Mouse (Mus musculus) limb, embryonic 13.5 days (tissue): ENCODE measurements at regions not wholly inside any gene's neighbourhood (a gene's known extent, or its start where the extent isn't known, plus 50 kb on each side); places are given as distances from the start of the nearest gene placed in this dataset.

ENCODE experiments used
- ATAC-seq: fragments of 200-750 bp; cut with Nextera tagmentation; 2 replicates; pipeline ENCODE4 v1.8.0; 2017; ENCODE audit warnings: low read depth, moderate number of reproducible peaks, moderate TSS enrichment; ENCODE audit not compliant: low FRiP score
- H3K27ac ChIP-seq: fragments of 300-500 bp; sonication (generic); 2 replicates; pipeline ENCODE4 v1.5.1; 2015; ENCODE audit warnings: inconsistent platforms, mild to moderate bottlenecking, moderate library complexity
- H3K27me3 ChIP-seq: fragments of 300-500 bp; sonication (generic); 2 replicates; pipeline ENCODE4 v1.6.1; 2015; ENCODE audit warnings: mild to moderate bottlenecking, inconsistent platforms
- H3K36me3 ChIP-seq: fragments of 300-500 bp; sonication (generic); 2 replicates; pipeline ENCODE4 v1.6.1; 2015; ENCODE audit warnings: inconsistent platforms, mild to moderate bottlenecking, moderate library complexity
- H3K4me1 ChIP-seq: fragments of 300-500 bp; sonication (generic); 2 replicates; pipeline ENCODE4 v1.6.1; 2015; ENCODE audit warnings: inconsistent platforms
- H3K4me2 ChIP-seq: fragments of 300-500 bp; sonication (generic); replicated peaks from 2 replicates; pipeline ENCODE4 v1.6.1; 2015; ENCODE audit warnings: inconsistent platforms, mild to moderate bottlenecking, moderate library complexity
- H3K4me3 ChIP-seq: fragments of 300-500 bp; sonication (generic); 2 replicates; pipeline ENCODE4 v1.5.1; 2015; ENCODE audit warnings: moderate library complexity, mild to moderate bottlenecking, inconsistent platforms
- H3K9ac ChIP-seq: fragments of 300-500 bp; sonication (generic); 2 replicates; pipeline ENCODE4 v1.6.1; 2015; ENCODE audit warnings: mild to moderate bottlenecking, inconsistent platforms
- H3K9me3 ChIP-seq: fragments of 300-500 bp; sonication (generic); 2 replicates; pipeline ENCODE4 v1.6.1; 2016; ENCODE audit warnings: inconsistent platforms
- WGBS: fragments of 180-500 bp; shearing (Covaris S2); methylation state at CpG from one replicate; pipeline ENCODE4 v1.1.7; 2015; 5-methylcytosine and 5-hydroxymethylcytosine counted together

- no peak overlapping the region for H3K4me3 ChIP-seq
- no peaks in the 10 kb centered on the region for H3K9me3 ChIP-seq
- H3K4me2 ChIP-seq, result no peak overlapping the region
- no peaks in the 10 kb centered on the region for H3K4me1 ChIP-seq
- H3K9ac ChIP-seq, result no peak overlapping the region
- ATAC-seq, result no peak
- H3K27ac ChIP-seq, result no peak overlapping the region
- no peaks in the 10 kb centered on the region for H3K27me3 ChIP-seq
- WGBS, result 67% methylated on average over 4 of the region's 4 CpGs
- H3K36me3 ChIP-seq, result no peaks in the 10 kb centered on the region
Measured at GRCm38 (mm10) chr4:127542771-127543170, 184.8 kb upstream of the Gjb5 start.

GRCm38 (mm10) chr4:127536952-127537351 lies 179.0 kb upstream of the Gjb5 start:
- H3K27ac ChIP-seq, result no peak overlapping the region

GRCm38 (mm10) chr4:127535630-127536029 lies 177.6 kb upstream of the Gjb5 start:
- 77% methylated on average over 7 of the region's 7 CpGs for WGBS
- no peak for ATAC-seq

More at GRCm38 (mm10) chr4:127536952-127537351, 179.0 kb upstream of the Gjb5 start:
- no peaks in the 10 kb centered on the region for H3K4me1 ChIP-seq
- no peak overlapping the region for H3K4me3 ChIP-seq
- no peaks in the 10 kb centered on the region for H3K36me3 ChIP-seq
- no peak for ATAC-seq
- H3K27me3 ChIP-seq, result no peaks in the 10 kb centered on the region
- no peak overlapping the region for H3K9ac ChIP-seq
- 46% methylated on average over 5 of the region's 5 CpGs for WGBS
- H3K9me3 ChIP-seq, result no peaks in the 10 kb centered on the region
- H3K4me2 ChIP-seq, result no peak overlapping the region

GRCm38 (mm10) chr4:127534411-127534810 lies 176.4 kb upstream of the Gjb5 start:
- H3K4me2 ChIP-seq, result no peak overlapping the region
- no peak overlapping the region for H3K9ac ChIP-seq
- H3K4me3 ChIP-seq, result no peak overlapping the region
- ATAC-seq, result no peak
- no peak overlapping the region for H3K27ac ChIP-seq
- H3K27me3 ChIP-seq, result no peaks in the 10 kb centered on the region
- H3K9me3 ChIP-seq, result no peaks in the 10 kb centered on the region
- WGBS, result 91% methylated on average over 3 of the region's 3 CpGs
- H3K4me1 ChIP-seq, result no peaks in the 10 kb centered on the region
- H3K36me3 ChIP-seq, result no peaks in the 10 kb centered on the region

More at GRCm38 (mm10) chr4:127535630-127536029, 177.6 kb upstream of the Gjb5 start:
- Histone ChIP-seq H3K4me3 (no peak overlapping the region), H3K36me3 (no peaks in the 10 kb centered on the region), H3K27ac (no peak overlapping the region), H3K4me1 (no peaks in the 10 kb centered on the region), H3K9ac (no peak overlapping the region), H3K9me3 (no peaks in the 10 kb centered on the region), H3K4me2 (no peak overlapping the region), H3K27me3 (no peaks in the 10 kb centered on the region)

GRCm38 (mm10) chr4:127533726-127534125 lies 175.7 kb upstream of the Gjb5 start:
- Histone ChIP-seq H3K4me3 (no peak overlapping the region), H3K4me2 (no peak overlapping the region), H3K27ac (no peak overlapping the region), H3K27me3 (no peaks in the 10 kb centered on the region), H3K9me3 (no peaks in the 10 kb centered on the region), H3K9ac (no peak overlapping the region), H3K36me3 (no peaks in the 10 kb centered on the region), H3K4me1 (no peaks in the 10 kb centered on the region)
- 52% methylated on average over 4 of the region's 4 CpGs for WGBS
- no peak for ATAC-seq

- Histone ChIP-seq H3K4me2 (no peak overlapping the region), H3K36me3 (no peaks in the 10 kb centered on the region), H3K27me3 (no peaks in the 10 kb centered on the region), H3K9me3 (no peaks in the 10 kb centered on the region), H3K4me3 (no peak overlapping the region), H3K4me1 (no peaks in the 10 kb centered on the region), H3K9ac (no peak overlapping the region), H3K27ac (no peak overlapping the region)
- 84% methylated on average over 11 of the region's 11 CpGs for WGBS
- no peak for ATAC-seq
Measured at GRCm38 (mm10) chr4:127530779-127531178, 172.8 kb upstream of the Gjb5 start.

- no peaks in the 10 kb centered on the region for H3K27me3 ChIP-seq
- no peaks in the 10 kb centered on the region for H3K36me3 ChIP-seq
- 98% methylated on average over 2 of the region's 2 CpGs for WGBS
Measured at GRCm38 (mm10) chr4:127522151-127522550, 164.2 kb upstream of the Gjb5 start.

GRCm38 (mm10) chr4:127517978-127518377 lies 160.0 kb upstream of the Gjb5 start:
- no peak for ATAC-seq
- H3K4me3 ChIP-seq, result no peak overlapping the region
- no peak overlapping the region for H3K4me2 ChIP-seq
- no peak overlapping the region for H3K9ac ChIP-seq
- no peak overlapping the region for H3K27ac ChIP-seq
- H3K9me3 ChIP-seq, result no peaks in the 10 kb centered on the region
- 89% methylated on average over 1 of the region's 1 CpGs for WGBS
- H3K4me1 ChIP-seq, result no peaks in the 10 kb centered on the region
- no peaks in the 10 kb centered on the region for H3K36me3 ChIP-seq
- H3K27me3 ChIP-seq, result no peaks in the 10 kb centered on the region

More at GRCm38 (mm10) chr4:127522151-127522550, 164.2 kb upstream of the Gjb5 start:
- Histone ChIP-seq H3K9me3 (no peaks in the 10 kb centered on the region), H3K9ac (no peak overlapping the region), H3K4me2 (no peak overlapping the region), H3K27ac (no peak overlapping the region), H3K4me3 (no peak overlapping the region), H3K4me1 (no peaks in the 10 kb centered on the region)
- ATAC-seq, result no peak

- Histone ChIP-seq H3K27ac (no peak overlapping the region), H3K27me3 (no peaks in the 10 kb centered on the region), H3K4me3 (no peak overlapping the region), H3K36me3 (no peaks in the 10 kb centered on the region), H3K4me2 (no peak overlapping the region), H3K4me1 (no peaks in the 10 kb centered on the region), H3K9ac (no peak overlapping the region), H3K9me3 (no peaks in the 10 kb centered on the region)
- ATAC-seq, result no peak
- 73% methylated on average over 7 of the region's 7 CpGs for WGBS
Measured at GRCm38 (mm10) chr4:127517539-127517938, 159.6 kb upstream of the Gjb5 start.

- whole genome bisulfite sequencing, result 70% methylated on average over 9 of the region's 9 CpGs
- no peaks in the 10 kb centered on the region for H3K4me1 ChIP-seq
- no peak overlapping the region for H3K4me2 ChIP-seq
- H3K9me3 ChIP-seq, result no peaks in the 10 kb centered on the region
- H3K4me3 ChIP-seq, result no peak overlapping the region
- ATAC-seq, result no peak
- H3K36me3 ChIP-seq, result no peaks in the 10 kb centered on the region
- H3K27ac ChIP-seq, result no peak overlapping the region
- no peak overlapping the region for H3K9ac ChIP-seq
- no peaks in the 10 kb centered on the region for H3K27me3 ChIP-seq
Measured at GRCm38 (mm10) chr4:127509936-127510335, 152.0 kb upstream of the Gjb5 start.

GRCm38 (mm10) chr4:127502621-127503020 lies 144.6 kb upstream of the Gjb5 start:
- 79% methylated on average over 6 of the region's 6 CpGs for WGBS
- no peak overlapping the region for H3K4me2 ChIP-seq
- ATAC-seq, result no peak

GRCm38 (mm10) chr4:127501881-127502280 lies 143.9 kb upstream of the Gjb5 start:
- no peak overlapping the region for H3K4me3 ChIP-seq
- H3K27me3 ChIP-seq, result no peaks in the 10 kb centered on the region
- H3K27ac ChIP-seq, result no peak overlapping the region
- no peaks in the 10 kb centered on the region for H3K9me3 ChIP-seq
- no peak overlapping the region for H3K4me2 ChIP-seq
- no peak for ATAC-seq
- H3K9ac ChIP-seq, result no peak overlapping the region
- no peaks in the 10 kb centered on the region for H3K4me1 ChIP-seq
- no peaks in the 10 kb centered on the region for H3K36me3 ChIP-seq
- WGBS, result 90% methylated on average over 7 of the region's 7 CpGs

More at GRCm38 (mm10) chr4:127502621-127503020, 144.6 kb upstream of the Gjb5 start:
- no peak overlapping the region for H3K4me3 ChIP-seq
- H3K27me3 ChIP-seq, result no peaks in the 10 kb centered on the region
- H3K27ac ChIP-seq, result no peak overlapping the region
- no peaks in the 10 kb centered on the region for H3K9me3 ChIP-seq
- no peaks in the 10 kb centered on the region for H3K36me3 ChIP-seq
- H3K9ac ChIP-seq, result no peak overlapping the region
- no peaks in the 10 kb centered on the region for H3K4me1 ChIP-seq

GRCm38 (mm10) chr4:127487016-127487780 lies 129.2 kb upstream of the Gjb5 start:
- Histone ChIP-seq H3K4me1 (peaks cover 3% of the 10 kb centered on the region; the same call in 1 of the 2 replicates), H3K4me2 (no peak overlapping the region), H3K9ac (no peak overlapping the region), H3K4me3 (no peak overlapping the region), H3K36me3 (no peaks in the 10 kb centered on the region), H3K9me3 (no peaks in the 10 kb centered on the region), H3K27me3 (no peaks in the 10 kb centered on the region), H3K27ac (no peak overlapping the region)
- WGBS, result 28% methylated on average over 10 of the region's 10 CpGs
- no peak for ATAC-seq
